Mouse (Mus musculus) CH12.LX (cell line): Measurements from ENCODE around the gene Hoxc5.

Experiments
- CTCF ChIP-seq, 2 experiments: IDR thresholded peaks in 1 of 2; conservative IDR thresholded peaks in 1 of 2; 2 replicates each; pipeline ENCODE4 v1.5.1; 2011 to 2012; ENCODE audit warnings: low read depth in 2 of 2, low read length in 2 of 2, improper control_type of control experiment in 1 of 2, inconsistent platforms in 1 of 2, mild to moderate bottlenecking in 1 of 2, moderate library complexity in 1 of 2
- HCFC1 ChIP-seq: IDR thresholded peaks from 2 replicates; pipeline ENCODE4 v1.6.1; 2012; ENCODE audit warnings: low read depth, mild to moderate bottlenecking, inconsistent platforms, low read length, improper control_type of control experiment
- MEF2A ChIP-seq: IDR thresholded peaks from 2 replicates; pipeline ENCODE4 v1.6.1; 2014; ENCODE audit warnings: low read depth, mild to moderate bottlenecking, inconsistent platforms, low read length, improper control_type of control experiment, borderline replicate concordance
- POLR2A ChIP-seq: IDR thresholded peaks from 2 replicates; pipeline ENCODE4 v1.6.1; 2011; ENCODE audit warnings: low read depth, mild to moderate bottlenecking, improper control_type of control experiment, low read length
- POLR2AphosphoS2 ChIP-seq: IDR thresholded peaks from 2 replicates; pipeline ENCODE4 v1.6.1; 2011; ENCODE audit warnings: low read depth, low read length, improper control_type of control experiment
- TCF12 ChIP-seq: IDR thresholded peaks from 2 replicates; pipeline ENCODE4 v1.6.1; 2014; ENCODE audit warnings: low read depth, mild to moderate bottlenecking, inconsistent platforms, low read length, improper control_type of control experiment
- ZMIZ1 ChIP-seq: IDR thresholded peaks from 2 replicates; pipeline ENCODE4 v1.6.1; 2012; ENCODE audit warnings: low read depth, mild to moderate bottlenecking, inconsistent platforms, low read length, improper control_type of control experiment

DNA sequence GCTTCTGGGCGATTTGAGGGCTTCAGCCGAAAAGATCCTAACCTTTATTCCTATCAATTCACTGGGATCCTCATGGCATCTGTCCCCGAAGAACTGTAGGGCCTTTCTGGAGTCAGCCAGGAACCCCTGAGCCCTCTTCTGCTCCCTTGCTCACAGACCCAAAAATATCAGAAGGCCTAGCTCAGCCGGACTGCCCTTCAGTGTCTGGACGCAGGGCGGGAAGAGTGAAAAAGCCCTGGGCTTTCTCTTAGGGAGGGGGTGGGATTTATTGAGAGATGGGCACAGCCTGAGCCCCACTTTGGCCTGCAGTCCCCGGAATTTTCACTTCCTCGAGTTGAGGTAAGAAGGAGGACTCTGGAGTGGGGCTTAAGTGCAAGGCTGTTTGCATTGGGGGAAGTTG lies 4.0 kb upstream of the Hoxc5 start:
- TF ChIP-seq CTCF (conservative IDR thresholded peaks at IDR 0.05 in 1 of 2, IDR thresholded peaks at IDR 0.05 in 1 of 2; ENCODE audit: low read depth in 2 of 2, low read length in 2 of 2): no peak
- TF ChIP-seq POLR2AphosphoS2: no peak
- no peak for TF ChIP-seq ZMIZ1
- no peak for TF ChIP-seq TCF12
- no peak for TF ChIP-seq HCFC1
- TF ChIP-seq MEF2A: no peak
- no peak for TF ChIP-seq POLR2A
